ENCODE assay signal across 8 mouse cellular contexts in genomic region chr2:49450467-49450866, GRCm38 (mm10). TPM values are rescaled to one million over a fixed set of nuclear protein-coding genes. Genes with fewer than 3 reads are reported as not detected.
DNase-seq lines count a peak whose midpoint lies in the region; ATAC-seq and TF ChIP-seq lines count a peak whose summit lies in the region.

No protein-coding gene starts in this region.

- TF ChIP-seq CTCF in brain, embryonic 14.5 days (IDR thresholded peaks at IDR 0.05; ENCODE audit: borderline replicate concordance, extremely low read depth, insufficient read depth, insufficient read length): no peak

- peak overlapping the region; percentile 99; the same call in 1 of the 2 replicates for H3K27ac ChIP-seq in kidney, embryonic 14.5 days (ENCODE audit: low read depth, low read length)
- peak overlapping the region; percentile 100; the same call in 1 of the 2 replicates for H3K27ac ChIP-seq in hindbrain, embryonic 14.5 days
- peak overlapping the region; percentile 100; the same call in 1 of the 2 replicates for H3K27ac ChIP-seq in midbrain, embryonic 14.5 days (replicated peaks; ENCODE audit: low read depth, low read length)

- H3K4me2 ChIP-seq in kidney, embryonic 14.5 days (replicated peaks; ENCODE audit: low read depth, low read length): peak overlapping the region; percentile 81
- peak overlapping the region; percentile 66 for H3K4me2 ChIP-seq in hindbrain, embryonic 14.5 days (replicated peaks)
- peak overlapping the region; percentile 69 for H3K4me2 ChIP-seq in midbrain, embryonic 14.5 days (ENCODE audit: low read length)

- no peaks in the 10 kb centered on the region for H3K36me3 ChIP-seq in kidney, embryonic 14.5 days (ENCODE audit: control insufficient read depth, insufficient read depth, low read length)
- no peaks in the 10 kb centered on the region for H3K36me3 ChIP-seq in hindbrain, embryonic 14.5 days (replicated peaks; ENCODE audit: control insufficient read depth, insufficient read depth)
- H3K36me3 ChIP-seq in midbrain, embryonic 14.5 days (ENCODE audit: control insufficient read depth, insufficient read depth, low read length): no peaks in the 10 kb centered on the region

- WGBS in kidney, embryonic 14.5 days: 9% methylated on average over 4 of the region's 4 CpGs
- WGBS in hindbrain, embryonic 14.5 days: 11% methylated on average over 4 of the region's 4 CpGs
- 16% methylated on average over 4 of the region's 4 CpGs for WGBS in midbrain, embryonic 14.5 days

- H3K27me3 ChIP-seq in kidney, embryonic 14.5 days (ENCODE audit: control insufficient read depth, insufficient read depth, low read length): no peaks in the 10 kb centered on the region
- H3K27me3 ChIP-seq in hindbrain, embryonic 14.5 days (ENCODE audit: control insufficient read depth, insufficient read depth, low read length): no peaks in the 10 kb centered on the region
- no peaks in the 10 kb centered on the region for H3K27me3 ChIP-seq in midbrain, embryonic 14.5 days (ENCODE audit: control insufficient read depth, insufficient read depth, low read length)

- H3K4me1 ChIP-seq in kidney, embryonic 14.5 days (ENCODE audit: control insufficient read depth, insufficient read depth, low read length): no peaks in the 10 kb centered on the region
- peaks cover 13% of the 10 kb centered on the region; the same call in 1 of the 2 replicates for H3K4me1 ChIP-seq in hindbrain, embryonic 14.5 days (replicated peaks; ENCODE audit: control insufficient read depth, insufficient read depth, low read length)
- peaks cover 14% of the 10 kb centered on the region for H3K4me1 ChIP-seq in midbrain, embryonic 14.5 days (ENCODE audit: control insufficient read depth, insufficient read depth, low read length)

- peak overlapping the region; percentile 98; the same call in 1 of the 2 replicates for H3K9ac ChIP-seq in kidney, embryonic 14.5 days (ENCODE audit: low read depth, low read length)
- peak overlapping the region; percentile 98; the same call in 1 of the 2 replicates for H3K9ac ChIP-seq in hindbrain, embryonic 14.5 days
- no peak overlapping the region; the same call in 1 of the 2 replicates for H3K9ac ChIP-seq in midbrain, embryonic 14.5 days (replicated peaks; ENCODE audit: low read length)

- DNase-seq in kidney, adult 11 months: no peak
- peak; percentile 20 for DNase-seq in brain, embryonic 14.5 days (ENCODE audit: low read depth)
- DNase-seq in hindbrain, embryonic 14.5 days (ENCODE audit: low spot score): no peak
- peak; percentile 2 for DNase-seq in midbrain, embryonic 14.5 days
- no peak for DNase-seq in retina, postnatal 1 day
- DNase-seq in layer of hippocampus, adult 9-10 months (ENCODE audit: low spot score): no peak
- no peak for DNase-seq in spleen, postnatal 36 days (ENCODE audit: low spot score in 2 of 2)

- TF ChIP-seq POLR2A in brain, embryonic 14.5 days (IDR thresholded peaks at IDR 0.05; ENCODE audit: borderline replicate concordance, extremely low read depth, insufficient read depth, insufficient read length, poor library complexity, severe bottlenecking): no peak

- peak overlapping the region; percentile 96 for H3K4me3 ChIP-seq in kidney, embryonic 14.5 days (ENCODE audit: low read length)
- H3K4me3 ChIP-seq in hindbrain, embryonic 14.5 days (replicated peaks; ENCODE audit: low read length): peak overlapping the region; percentile 98
- peak overlapping the region; percentile 93 for H3K4me3 ChIP-seq in midbrain, embryonic 14.5 days (replicated peaks; ENCODE audit: low read depth, low read length)

- no peaks in the 10 kb centered on the region for H3K9me3 ChIP-seq in kidney, embryonic 14.5 days (ENCODE audit: control insufficient read depth, low read length)
- H3K9me3 ChIP-seq in hindbrain, embryonic 14.5 days (ENCODE audit: control insufficient read depth, low read length): no peaks in the 10 kb centered on the region
- no peaks in the 10 kb centered on the region for H3K9me3 ChIP-seq in midbrain, embryonic 14.5 days (ENCODE audit: control insufficient read depth, low read length)

- ATAC-seq in kidney, embryonic 14.5 days (ENCODE audit: low FRiP score, low TSS enrichment): no peak
- ATAC-seq in hindbrain, embryonic 14.5 days (ENCODE audit: low FRiP score): no peak
- ATAC-seq in midbrain, embryonic 14.5 days (ENCODE audit: low FRiP score, low TSS enrichment): no peak

RNA-seq across cellular contexts. Expression of gene Epc2, which starts 0.8 kb away (rescaled TPM):
- 9.0 and 12.8 TPM in 2 replicates for polyA plus RNA-seq in kidney, embryonic 14.5 days (2014; fragmentation: Nextera tagmentation; extraction: Ambion mirVana)
- polyA plus RNA-seq in brain, embryonic 14.5 days (2012; rRNA removed): 30.2 and 40.0 TPM in 2 replicates
- 16.7 and 17.5 TPM in 2 replicates for polyA plus RNA-seq in hindbrain, embryonic 14.5 days (2014; fragmentation: Nextera tagmentation; extraction: Ambion mirVana)
- 18.4 and 25.2 TPM in 2 replicates for polyA plus RNA-seq in midbrain, embryonic 14.5 days (2014; fragmentation: Nextera tagmentation; extraction: Ambion mirVana)

Comparison
In these comparisons a context has a peak if more than half of its experiments do, and no peak if none do; other contexts are left out.
1. DNase-seq: peak in brain, embryonic 14.5 days (single experiment) and midbrain, embryonic 14.5 days (single experiment); none in kidney, adult 11 months (single experiment), hindbrain, embryonic 14.5 days (single experiment), retina, postnatal 1 day (single experiment), layer of hippocampus, adult 9-10 months (single experiment) and spleen, postnatal 36 days (0 of 2).
2. Peak in every context shown above with its lines, with median percentiles within 50 percentile points of each other: H3K27ac ChIP-seq, H3K4me2 ChIP-seq and H3K4me3 ChIP-seq.